Mouse (Mus musculus): ENCODE data around the gene 2610028H24Rik. TPM values are rescaled to one million over a fixed set of nuclear protein-coding genes. Genes with fewer than 3 reads are reported as not detected.

Gene 2610028H24Rik
- polyA plus RNA-seq (2014; fragmentation: Nextera tagmentation; extraction: Ambion mirVana), result 0.25 and 2.2 TPM in 2 replicates

DNA sequence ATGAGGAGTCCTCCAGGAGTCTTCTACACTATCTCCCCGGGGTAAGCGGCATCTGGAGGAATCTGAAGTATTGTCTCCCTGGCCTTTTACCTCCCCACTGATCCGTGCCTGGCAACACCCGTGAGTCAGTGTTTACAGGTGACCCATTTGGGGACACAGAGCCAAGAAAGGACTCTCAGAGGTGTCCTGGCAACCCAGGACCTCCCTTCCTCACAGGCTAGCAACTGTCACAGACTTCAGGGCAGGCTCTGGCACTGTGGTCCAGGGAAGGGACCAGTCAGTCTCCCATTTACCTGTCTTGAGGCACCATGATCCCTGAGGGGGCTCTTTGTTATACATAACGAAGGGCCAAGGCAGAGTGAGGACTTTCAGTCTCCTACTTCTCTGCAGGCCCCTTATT, at the start of gene 2610028H24Rik:
Gene 2610028H24Rik (plus strand): TSS at position 231 of the 400 bp plus-strand sequence.
- 56% methylated on average over 5 of the region's 5 CpGs for whole genome bisulfite sequencing
- Histone ChIP-seq H3K27me3 (replicated peaks; ENCODE audit: control insufficient read depth, insufficient read depth, low read length) (no peaks in the 10 kb centered on the region), H3K4me1 (ENCODE audit: control insufficient read depth, insufficient read depth, low read length) (no peaks in the 10 kb centered on the region), H3K4me3 (ENCODE audit: low read depth, low read length) (no peak within 1 kb of the TSS), H3K9ac (ENCODE audit: low read depth, low read length) (no peak within 1 kb of the TSS), H3K27ac (replicated peaks; ENCODE audit: low read depth, low read length) (no peak within 1 kb of the TSS), H3K4me2 (ENCODE audit: low read depth, low read length) (no peak within 1 kb of the TSS), H3K36me3 (ENCODE audit: control insufficient read depth, insufficient read depth, low read length) (no peaks in the 10 kb centered on the region), H3K9me3 (ENCODE audit: control insufficient read depth, low read length) (no peaks in the 10 kb centered on the region)
- no peak for DNase-seq (ENCODE audit: low spot score)
- ATAC-seq (ENCODE audit: low read depth), result no peak

DNA sequence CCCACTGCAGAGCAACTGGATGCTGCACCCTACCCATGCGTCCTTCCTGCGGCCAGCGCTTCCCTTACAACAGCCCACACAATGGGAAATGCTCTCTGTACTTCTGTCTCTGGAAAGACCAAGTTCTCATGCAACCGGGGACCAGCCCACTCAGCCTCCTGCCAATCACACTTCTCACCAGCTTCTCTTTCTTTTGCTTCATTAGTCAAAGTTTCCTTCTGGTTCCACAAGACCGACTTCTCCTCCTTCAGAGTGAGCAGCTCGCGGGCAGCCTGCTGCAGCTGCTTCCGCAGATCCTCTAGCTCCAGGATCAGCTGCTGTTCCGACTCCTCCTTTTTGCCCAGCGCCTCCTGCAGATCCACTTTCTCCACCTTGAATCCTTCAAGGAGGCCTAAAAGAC, 40.4 kb upstream of the 2610028H24Rik start:
- Histone ChIP-seq H3K4me1 (ENCODE audit: control insufficient read depth, insufficient read depth, low read length) (no peaks in the 10 kb centered on the region), H3K36me3 (ENCODE audit: control insufficient read depth, insufficient read depth, low read length) (peaks cover 85% of the 10 kb centered on the region), H3K27me3 (replicated peaks; ENCODE audit: control insufficient read depth, insufficient read depth, low read length) (no peaks in the 10 kb centered on the region), H3K27ac (replicated peaks; ENCODE audit: low read depth, low read length) (no peak overlapping the region), H3K9me3 (ENCODE audit: control insufficient read depth, low read length) (no peaks in the 10 kb centered on the region), H3K4me3 (ENCODE audit: low read depth, low read length) (no peak overlapping the region), H3K9ac (ENCODE audit: low read depth, low read length) (no peak overlapping the region), H3K4me2 (ENCODE audit: low read depth, low read length) (no peak overlapping the region)
- WGBS, result 92% methylated on average over 10 of the region's 10 CpGs
- no peak for DNase-seq (ENCODE audit: low spot score)
- ATAC-seq (ENCODE audit: low read depth), result no peak

DNA sequence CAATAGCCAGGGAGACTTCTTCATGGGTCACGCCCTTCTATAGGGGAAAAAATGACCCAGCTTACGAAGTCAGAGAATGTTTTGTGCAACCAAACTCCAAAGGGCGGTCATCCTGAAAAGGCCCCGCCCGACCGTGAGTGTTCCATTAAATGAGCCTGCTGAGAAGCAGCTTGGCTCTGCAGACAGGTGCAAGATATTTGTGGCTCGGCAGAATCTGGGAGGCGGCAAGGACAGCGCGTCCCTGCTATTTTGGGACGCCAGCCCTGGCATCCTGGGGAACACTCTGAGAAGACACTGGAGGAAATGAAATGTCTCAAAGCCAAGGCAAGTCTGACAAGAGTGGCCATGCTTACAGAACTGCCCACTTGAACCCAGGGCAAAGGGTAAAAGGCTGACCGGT, 32.1 kb upstream of the 2610028H24Rik start:
- ATAC-seq (ENCODE audit: low read depth), result no peak
- DNase-seq (ENCODE audit: low spot score), result peak; percentile 12
- no peaks in the 10 kb centered on the region for H3K4me1 ChIP-seq (ENCODE audit: control insufficient read depth, insufficient read depth, low read length)
- WGBS, result 90% methylated on average over 12 of the region's 12 CpGs
- H3K4me3 ChIP-seq (ENCODE audit: low read depth, low read length), result no peak overlapping the region
- no peak overlapping the region for H3K9ac ChIP-seq (ENCODE audit: low read depth, low read length)
- H3K36me3 ChIP-seq (ENCODE audit: control insufficient read depth, insufficient read depth, low read length), result peaks cover 89% of the 10 kb centered on the region
- no peaks in the 10 kb centered on the region for H3K9me3 ChIP-seq (ENCODE audit: control insufficient read depth, low read length)
- H3K4me2 ChIP-seq (ENCODE audit: low read depth, low read length), result no peak overlapping the region
- no peaks in the 10 kb centered on the region for H3K27me3 ChIP-seq (replicated peaks; ENCODE audit: control insufficient read depth, insufficient read depth, low read length)
- H3K27ac ChIP-seq (replicated peaks; ENCODE audit: low read depth, low read length), result 0 out of 2 replicates have a peak overlapping the region, but pooled peaks have one; percentile 6

DNA sequence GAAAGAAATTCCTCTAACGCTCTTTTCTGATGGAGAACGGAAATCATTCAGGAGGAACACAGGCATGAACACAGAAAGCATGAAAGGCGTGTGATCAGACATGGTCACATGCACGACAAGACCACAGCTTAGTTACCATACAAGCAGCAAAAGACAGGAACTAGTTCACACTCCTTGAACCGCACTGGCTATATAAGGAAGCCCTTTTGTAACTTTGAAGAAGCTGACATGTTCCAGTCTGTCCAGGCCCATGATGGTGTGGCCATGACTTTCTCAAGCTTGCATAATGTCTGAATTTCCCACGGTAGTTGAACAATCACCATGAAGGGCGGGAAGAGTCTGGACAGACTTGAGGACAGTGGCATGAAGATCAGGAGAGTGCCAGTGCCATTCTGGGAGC, 23.2 kb upstream of the 2610028H24Rik start:
- ATAC-seq (ENCODE audit: low read depth) (no peak), DNase-seq (ENCODE audit: low spot score) (no peak)

DNA sequence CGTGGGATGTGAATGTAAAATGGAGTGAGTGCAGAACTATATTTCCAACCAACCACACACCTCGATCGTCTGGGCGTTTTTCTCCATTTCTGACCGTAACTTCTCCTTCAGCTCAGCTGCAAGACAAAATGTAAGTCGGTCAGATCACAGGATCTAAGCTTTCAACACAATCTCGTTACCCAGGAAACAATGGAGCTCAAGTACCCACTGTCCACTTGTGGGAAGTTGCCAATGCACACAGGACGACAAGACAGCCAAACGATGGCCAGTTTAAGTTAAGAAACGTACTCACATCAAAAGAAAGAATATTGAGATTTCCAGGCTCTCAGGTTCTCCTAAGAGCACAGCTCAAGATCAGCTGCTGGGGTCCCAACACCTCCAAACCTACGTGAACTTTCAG, 15.0 kb upstream of the 2610028H24Rik start:
- Histone ChIP-seq H3K4me3 (ENCODE audit: low read depth, low read length) (no peak overlapping the region), H3K36me3 (ENCODE audit: control insufficient read depth, insufficient read depth, low read length) (peaks cover 94% of the 10 kb centered on the region), H3K4me1 (ENCODE audit: control insufficient read depth, insufficient read depth, low read length) (no peaks in the 10 kb centered on the region), H3K9me3 (ENCODE audit: control insufficient read depth, low read length) (no peaks in the 10 kb centered on the region), H3K27ac (replicated peaks; ENCODE audit: low read depth, low read length) (no peak overlapping the region), H3K4me2 (ENCODE audit: low read depth, low read length) (no peak overlapping the region), H3K27me3 (replicated peaks; ENCODE audit: control insufficient read depth, insufficient read depth, low read length) (no peaks in the 10 kb centered on the region), H3K9ac (ENCODE audit: low read depth, low read length) (no peak overlapping the region)
- ATAC-seq (ENCODE audit: low read depth) (no peak), DNase-seq (ENCODE audit: low spot score) (no peak)
- WGBS, result 91% methylated on average over 11 of the region's 11 CpGs

More for the DNA sequence above, 23.2 kb upstream of the 2610028H24Rik start:
- Histone ChIP-seq H3K9me3 (ENCODE audit: control insufficient read depth, low read length) (no peaks in the 10 kb centered on the region), H3K9ac (ENCODE audit: low read depth, low read length) (no peak overlapping the region), H3K27me3 (replicated peaks; ENCODE audit: control insufficient read depth, insufficient read depth, low read length) (no peaks in the 10 kb centered on the region), H3K4me2 (ENCODE audit: low read depth, low read length) (no peak overlapping the region), H3K36me3 (ENCODE audit: control insufficient read depth, insufficient read depth, low read length) (peaks cover 98% of the 10 kb centered on the region), H3K4me3 (ENCODE audit: low read depth, low read length) (no peak overlapping the region), H3K4me1 (ENCODE audit: control insufficient read depth, insufficient read depth, low read length) (no peaks in the 10 kb centered on the region), H3K27ac (replicated peaks; ENCODE audit: low read depth, low read length) (no peak overlapping the region)
- WGBS, result 96% methylated on average over 7 of the region's 7 CpGs

DNA sequence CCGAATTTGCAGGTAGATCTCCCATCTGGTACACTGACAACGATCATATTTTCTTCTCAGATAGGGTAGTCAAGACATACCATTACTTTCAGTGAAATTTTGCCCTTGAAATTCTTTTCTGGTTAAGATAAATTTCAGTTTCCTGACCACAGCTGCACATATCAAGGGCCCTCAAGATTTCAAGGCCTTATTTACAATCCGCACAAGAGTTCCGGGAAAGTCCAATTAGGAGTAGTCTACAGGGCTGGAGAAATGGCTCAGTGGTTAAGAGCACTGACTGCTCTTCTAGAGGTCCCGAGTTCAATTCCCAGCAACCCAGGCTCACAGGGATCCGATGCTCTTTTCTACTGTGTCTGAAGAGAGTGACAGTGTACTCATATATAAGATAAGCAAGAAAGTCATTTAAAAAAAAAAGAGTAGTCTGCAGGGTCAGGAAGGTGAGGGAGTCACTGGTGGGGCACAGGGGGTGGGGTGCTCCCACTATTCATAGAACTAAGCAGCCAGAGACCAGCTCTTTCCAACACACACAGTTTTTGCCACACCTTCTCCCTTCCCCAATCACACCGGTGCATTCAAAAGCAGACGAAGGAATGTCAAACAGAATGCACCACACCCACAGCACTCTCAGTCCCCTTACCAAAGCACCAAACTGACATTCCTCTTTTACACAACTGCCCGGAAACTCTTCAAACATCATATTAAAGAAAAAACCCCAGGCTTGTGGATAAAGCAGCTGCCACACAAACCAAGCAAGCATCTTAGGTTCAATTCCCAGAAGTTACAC, 9.6 kb upstream of the 2610028H24Rik start:
- Histone ChIP-seq H3K4me2 (ENCODE audit: low read depth, low read length) (no peak overlapping the region), H3K9me3 (ENCODE audit: control insufficient read depth, low read length) (no peaks in the 10 kb centered on the region), H3K36me3 (ENCODE audit: control insufficient read depth, insufficient read depth, low read length) (peaks cover 49% of the 10 kb centered on the region), H3K4me1 (ENCODE audit: control insufficient read depth, insufficient read depth, low read length) (peaks cover 5% of the 10 kb centered on the region; the same call in 1 of the 2 replicates), H3K9ac (ENCODE audit: low read depth, low read length) (no peak overlapping the region), H3K4me3 (ENCODE audit: low read depth, low read length) (no peak overlapping the region), H3K27me3 (replicated peaks; ENCODE audit: control insufficient read depth, insufficient read depth, low read length) (no peaks in the 10 kb centered on the region), H3K27ac (replicated peaks; ENCODE audit: low read depth, low read length) (no peak overlapping the region)
- 93% methylated on average over 9 of the region's 9 CpGs for WGBS
- ATAC-seq (ENCODE audit: low read depth), result no peak
- no peak for DNase-seq (ENCODE audit: low spot score)

DNA sequence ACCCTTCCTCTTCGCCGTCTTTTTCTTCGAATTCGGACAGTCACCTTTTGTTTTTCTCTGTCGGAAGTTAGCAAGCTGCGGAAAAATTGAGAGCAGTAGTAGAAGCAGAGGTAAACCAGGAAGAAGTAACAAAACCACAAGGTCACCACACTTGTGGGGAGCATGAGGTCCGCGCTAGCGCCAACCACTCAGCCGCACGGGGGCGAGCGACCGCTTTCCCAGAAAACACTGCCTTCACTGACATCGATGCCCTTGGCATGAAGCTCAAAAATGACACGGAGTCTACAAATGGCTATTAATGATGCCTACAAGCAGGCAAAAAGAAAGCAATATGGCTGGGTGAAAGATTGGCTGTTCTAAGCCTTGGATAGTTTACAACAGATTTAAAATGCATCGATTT, 8.6 kb upstream of the 2610028H24Rik start, which contains the start of gene AC141477.1:
Gene AC141477.1 (minus strand): TSS at position 164 of the 400 bp plus-strand sequence.
- H3K4me2 ChIP-seq (ENCODE audit: low read depth, low read length), result peak within 1 kb of the TSS; percentile 51

DNA sequence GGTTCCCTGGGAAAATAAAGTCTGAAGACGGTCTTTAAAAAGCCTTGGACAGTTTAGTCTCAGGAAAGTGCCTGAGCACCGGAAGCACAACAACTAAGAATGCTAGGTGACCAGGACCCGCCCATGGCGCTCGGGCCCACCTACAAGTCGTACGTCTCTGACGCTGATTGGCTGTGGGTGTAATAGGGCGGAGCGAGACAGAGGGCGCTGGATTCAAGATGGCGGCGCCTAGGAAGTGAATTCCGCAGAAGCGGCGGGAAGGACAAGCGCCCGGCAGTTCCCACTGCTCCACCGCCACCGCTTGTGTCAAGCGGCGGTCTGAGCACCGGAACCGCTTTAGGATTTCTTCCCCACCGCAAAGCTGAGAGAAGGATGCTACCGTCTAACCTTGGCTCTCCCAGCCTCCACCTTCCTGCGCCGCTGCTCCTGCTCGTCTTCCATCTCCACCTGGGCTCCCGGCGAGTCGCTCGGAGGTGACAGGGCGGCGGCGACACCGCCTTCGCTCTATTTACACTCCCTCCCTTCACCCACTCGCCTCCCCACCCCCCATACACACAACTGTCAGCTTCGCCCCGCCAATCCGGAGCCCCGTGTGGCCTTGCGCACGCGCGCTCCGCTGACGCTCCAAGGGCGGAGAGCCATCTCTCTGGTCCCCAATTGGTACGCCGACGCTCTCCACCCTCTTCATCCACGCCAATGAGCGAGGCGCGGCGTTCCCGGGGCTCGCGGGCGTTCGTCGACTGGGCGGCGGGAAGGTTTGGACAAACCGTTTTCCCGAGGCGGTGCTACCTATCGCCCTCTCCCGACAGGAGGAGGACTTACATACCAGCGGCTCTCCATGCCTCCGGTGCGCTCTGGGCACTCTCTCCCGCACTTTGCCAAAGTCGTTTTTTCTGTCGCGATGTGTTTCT, 6.4 kb upstream of the 2610028H24Rik start, which contains the start of gene Pcnt:
Gene Pcnt (minus strand): TSS at position 609 of the 911 bp plus-strand sequence.
- DNase-seq (ENCODE audit: low spot score) (peak; percentile 99), ATAC-seq (ENCODE audit: low read depth) (peak; percentile 99)
- Histone ChIP-seq H3K4me2 (ENCODE audit: low read depth, low read length) (peak within 1 kb of the TSS; percentile 51), H3K36me3 (ENCODE audit: control insufficient read depth, insufficient read depth, low read length) (peaks cover 20% of the 10 kb centered on the region), H3K4me3 (ENCODE audit: low read depth, low read length) (peak within 1 kb of the TSS; percentile 95), H3K4me1 (ENCODE audit: control insufficient read depth, insufficient read depth, low read length) (peaks cover 5% of the 10 kb centered on the region; the same call in 1 of the 2 replicates), H3K27me3 (replicated peaks; ENCODE audit: control insufficient read depth, insufficient read depth, low read length) (no peaks in the 10 kb centered on the region), H3K27ac (replicated peaks; ENCODE audit: low read depth, low read length) (peak within 1 kb of the TSS; percentile 98), H3K9ac (ENCODE audit: low read depth, low read length) (peak within 1 kb of the TSS; percentile 86), H3K9me3 (ENCODE audit: control insufficient read depth, low read length) (no peaks in the 10 kb centered on the region)
- under 1% methylated on average over 64 of the region's 78 CpGs for WGBS

More for the DNA sequence above, 8.6 kb upstream of the 2610028H24Rik start, which contains the start of gene AC141477.1:
- ATAC-seq (ENCODE audit: low read depth) (no peak), DNase-seq (ENCODE audit: low spot score) (no peak)
- H3K36me3 ChIP-seq (ENCODE audit: control insufficient read depth, insufficient read depth, low read length), result peaks cover 39% of the 10 kb centered on the region
- WGBS, result 94% methylated on average over 17 of the region's 17 CpGs
- H3K27ac ChIP-seq (replicated peaks; ENCODE audit: low read depth, low read length), result no peak within 1 kb of the TSS
- no peak within 1 kb of the TSS for H3K4me3 ChIP-seq (ENCODE audit: low read depth, low read length)
- H3K9me3 ChIP-seq (ENCODE audit: control insufficient read depth, low read length), result no peaks in the 10 kb centered on the region
- no peaks in the 10 kb centered on the region for H3K27me3 ChIP-seq (replicated peaks; ENCODE audit: control insufficient read depth, insufficient read depth, low read length)
- H3K4me1 ChIP-seq (ENCODE audit: control insufficient read depth, insufficient read depth, low read length), result peaks cover 5% of the 10 kb centered on the region; the same call in 1 of the 2 replicates
- no peak within 1 kb of the TSS for H3K9ac ChIP-seq (ENCODE audit: low read depth, low read length)

All from embryonic facial prominence, embryonic 14.5 days (tissue).